Mouse (Mus musculus) gastrocnemius, adult 2 months (tissue): ENCODE results near the gene Nxpe3. TPM values are rescaled to one million over a fixed set of nuclear protein-coding genes. Genes with fewer than 3 reads are reported as not detected.

Experiments
- DNase-seq: peaks from one replicate; pipeline ENCODE4 v3.0.0; 2022
- H3K27ac ChIP-seq: fragments of 200-600 bp; 2 replicates; pipeline ENCODE4 v1.8.1; 2022; ENCODE audit warnings: mild to moderate bottlenecking
- H3K4me3 ChIP-seq: fragments of 200-600 bp; 2 replicates; pipeline ENCODE4 v1.8.1; 2022; ENCODE audit warnings: mild to moderate bottlenecking, moderate library complexity
- CTCF ChIP-seq: fragments of 200-600 bp; IDR thresholded peaks from 2 replicates; pipeline ENCODE4 v1.8.1; 2022; ENCODE audit warnings: antibody characterized with exemption, mild to moderate bottlenecking, moderate library complexity
- intact Hi-C: fragments of 180-260 bp; cut with DNase I; formaldehyde crosslinking; loops from one replicate; pipeline ENCODE4 v1.15.1; 2025
- total RNA-seq, 2 experiments: library from RNA; stranded (reverse); gene quantifications; 2 replicates each; pipeline ENCODE4 v1.2.3; 2021

Nxpe3 gene
- total RNA-seq, 2 experiments from 2014 or later = 0.39 to 0.56 TPM

DNA sequence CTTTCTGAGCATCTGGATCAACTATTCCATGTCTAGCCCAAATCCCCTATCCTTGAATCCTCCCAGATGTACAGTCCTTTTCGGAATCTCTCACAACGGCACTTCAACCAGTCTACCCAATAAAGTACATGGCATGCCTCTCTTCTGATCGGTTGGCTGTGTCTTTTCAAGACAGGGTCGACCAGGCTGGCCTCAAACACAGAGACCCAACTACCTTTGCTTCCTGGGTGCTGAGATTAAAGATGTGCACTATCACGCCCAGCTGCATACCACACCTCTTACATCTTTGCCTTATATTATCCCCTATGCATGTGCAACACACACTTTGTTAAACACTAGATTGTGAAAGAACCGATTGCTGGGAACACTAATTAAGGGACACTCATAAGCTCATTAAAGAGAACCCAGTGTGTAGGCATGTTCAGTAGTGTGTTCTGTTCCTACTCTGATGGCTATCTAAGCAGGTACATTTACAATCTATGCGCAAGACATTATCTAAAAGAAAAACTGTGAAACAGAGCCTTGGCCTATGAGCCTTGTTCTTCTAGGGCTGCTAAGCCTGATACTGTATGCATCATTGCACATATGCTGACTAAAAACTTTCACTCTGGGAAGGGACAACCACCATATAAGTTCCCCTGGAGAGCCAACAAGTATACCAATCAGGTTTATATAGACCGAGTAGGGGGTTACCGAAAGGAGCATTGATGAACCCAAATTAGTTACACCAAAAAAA, 85.1 kb downstream of the Nxpe3 start:
- no peak for DNase-seq
- Histone ChIP-seq H3K4me3 (no peak overlapping the region), H3K27ac (no peak overlapping the region)
- intact Hi-C loops = no loop called here
- no peak for TF ChIP-seq CTCF

DNA sequence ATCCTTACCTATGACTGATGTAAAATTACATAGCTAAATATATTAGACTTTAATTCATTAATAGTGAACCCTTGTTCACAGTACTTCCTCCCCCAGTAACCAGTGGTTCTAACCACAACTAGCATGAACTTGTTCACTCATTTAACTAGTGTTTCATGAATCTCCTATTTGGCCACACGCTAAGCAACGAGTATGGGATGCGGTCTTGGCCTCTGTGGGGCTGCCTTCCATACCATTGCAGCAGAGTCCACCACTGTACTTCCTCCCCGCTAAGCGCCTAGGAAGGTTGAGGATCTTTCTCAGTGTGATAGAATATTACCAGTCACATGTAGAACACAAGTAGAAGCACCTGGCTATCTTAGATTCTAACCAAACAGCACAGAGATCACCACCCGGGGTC, 85.7 kb downstream of the Nxpe3 start:
- H3K27ac ChIP-seq = no peak overlapping the region
- intact Hi-C loops = no loop called here
- no peak for DNase-seq
- no peak overlapping the region for H3K4me3 ChIP-seq
- no peak for TF ChIP-seq CTCF

DNA sequence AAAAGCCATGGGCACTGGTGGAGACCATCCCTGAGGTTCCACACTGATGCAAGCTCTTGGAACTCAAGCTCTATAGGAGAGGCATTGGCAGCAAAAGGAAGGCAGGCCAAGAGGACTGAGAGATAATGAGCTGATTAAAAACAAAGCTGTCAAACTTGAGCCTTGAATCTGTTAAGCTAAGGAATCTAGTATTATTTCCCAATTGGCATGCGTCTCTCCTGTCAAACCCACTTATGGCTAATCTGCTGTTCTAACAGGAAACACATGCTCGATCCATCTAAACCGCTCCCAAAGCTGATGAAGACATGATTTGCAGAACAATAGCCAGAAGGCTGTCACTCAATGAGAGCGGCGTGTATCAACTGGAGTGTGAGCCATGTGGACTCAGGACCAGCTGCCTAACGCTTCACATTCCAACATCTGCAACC, 87.6 kb downstream of the Nxpe3 start:
- intact Hi-C loops = no loop called here
- no peak for DNase-seq
- no peak for TF ChIP-seq CTCF
- H3K27ac ChIP-seq = no peak overlapping the region
- H3K4me3 ChIP-seq = no peak overlapping the region

DNA sequence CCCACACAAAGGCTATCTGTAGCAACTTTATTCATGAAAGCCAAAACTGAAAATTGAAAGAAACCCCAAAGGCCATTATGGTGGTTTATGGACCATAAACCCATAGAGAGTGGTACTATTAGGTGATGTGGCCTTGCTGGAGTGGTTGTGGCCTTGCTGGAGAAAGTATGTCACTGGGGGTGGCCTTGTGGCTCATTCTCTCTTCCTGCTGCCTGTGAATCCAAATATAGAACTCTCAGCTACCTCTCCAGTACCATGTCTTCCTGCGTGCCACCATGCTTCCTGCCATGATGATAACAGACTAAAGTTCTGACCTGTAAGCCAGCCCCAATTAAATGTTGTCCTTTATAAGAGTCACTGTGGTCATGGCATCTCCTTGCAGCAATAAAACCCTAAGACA, 90.3 kb downstream of the Nxpe3 start:
- DNase-seq = no peak
- intact Hi-C loops = no loop called here
- Histone ChIP-seq H3K27ac (no peak overlapping the region), H3K4me3 (no peak overlapping the region)
- TF ChIP-seq CTCF = no peak

DNA sequence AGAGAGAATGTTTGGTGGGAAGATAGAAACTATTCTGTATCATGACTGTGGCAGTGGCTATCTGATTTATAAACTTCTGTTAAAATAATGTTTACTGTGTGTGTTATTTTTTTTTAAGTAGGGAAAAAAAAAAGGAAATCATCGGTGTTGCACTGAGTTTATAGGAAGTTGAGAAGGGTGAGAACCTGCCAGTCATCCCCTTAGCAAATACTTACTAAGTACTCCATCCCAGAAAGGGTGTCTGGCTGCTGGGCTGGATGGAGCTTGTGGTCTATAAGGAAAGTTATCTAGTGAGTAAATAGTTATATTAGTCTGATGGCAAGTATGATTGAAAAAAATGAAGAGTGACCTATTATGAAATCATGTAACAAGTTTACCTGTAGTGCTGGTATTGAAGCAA, 93.5 kb downstream of the Nxpe3 start:
- no peak for DNase-seq
- TF ChIP-seq CTCF = no peak
- intact Hi-C loops = no loop called here

DNA sequence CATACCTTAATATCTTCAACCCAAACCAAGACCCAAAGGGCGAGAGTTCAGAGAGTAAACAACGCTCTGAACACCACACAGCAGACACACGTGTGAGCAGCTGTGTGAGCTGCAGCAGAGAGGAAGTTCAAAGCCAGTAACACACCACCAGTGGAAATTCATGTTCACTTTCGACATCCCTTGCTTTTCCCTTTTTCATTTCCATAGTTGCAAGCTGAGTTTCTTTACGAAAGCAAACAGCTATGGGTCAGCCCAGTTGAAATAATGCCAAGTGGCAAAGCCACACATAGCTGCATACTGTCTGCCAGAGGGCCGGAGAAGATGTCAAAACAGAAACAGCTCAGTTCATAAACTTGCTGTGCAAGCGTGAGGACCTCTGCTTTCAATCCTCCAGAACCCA, 96.2 kb downstream of the Nxpe3 start:
- no peak for TF ChIP-seq CTCF
- no peak for DNase-seq
- intact Hi-C loops = no loop called here
- H3K27ac ChIP-seq = no peak overlapping the region
- H3K4me3 ChIP-seq = no peak overlapping the region

More for the DNA sequence above, 93.5 kb downstream of the Nxpe3 start:
- H3K4me3 ChIP-seq = no peak overlapping the region
- H3K27ac ChIP-seq = no peak overlapping the region

DNA sequence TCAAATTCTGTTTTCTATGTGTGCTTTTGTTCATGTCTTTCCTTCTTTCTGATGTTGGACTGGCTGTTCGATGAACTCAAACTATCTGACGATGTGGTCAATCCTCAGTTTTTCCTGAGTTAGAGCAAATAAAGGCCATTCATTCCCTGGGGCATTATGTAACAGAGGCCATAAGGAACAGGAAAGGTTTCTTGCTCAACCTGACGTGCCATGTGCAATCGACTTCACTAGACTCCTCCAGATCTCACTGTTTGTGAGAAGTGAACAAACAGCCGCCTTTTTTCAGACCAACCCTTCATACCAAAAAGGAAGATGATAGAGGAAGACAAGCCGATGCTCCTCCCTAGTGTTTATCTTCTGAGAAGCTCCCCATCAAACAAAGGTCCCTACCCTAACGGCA, 104.8 kb downstream of the Nxpe3 start:
- no peak for TF ChIP-seq CTCF
- no peak for DNase-seq
- Histone ChIP-seq H3K4me3 (no peak overlapping the region), H3K27ac (no peak overlapping the region)
- intact Hi-C loops = no loop called here

Other genes starting within 250 kb of the Nxpe3 start
- gene Nfkbiz, start 56.4 kb downstream of the Nxpe3 start, total RNA-seq = 1 to 10 TPM; 1.1 TPM
- gene Cep97, start 39.6 kb upstream of the Nxpe3 start, total RNA-seq = 1 to 10 TPM; 5.8 to 6.3 TPM
- 100 to 1,000 TPM; 585 to 675 TPM for gene Rpl24, start 71.0 kb upstream of the Nxpe3 start, total RNA-seq
- 10 to 100 TPM; 12.4 to 13.0 TPM for gene Zbtb11, start 78.6 kb upstream of the Nxpe3 start, total RNA-seq
- 10 to 100 TPM; 55.9 to 62.6 TPM for gene Pcnp, start 134.5 kb upstream of the Nxpe3 start, total RNA-seq
- 10 to 100 TPM in 1 of 2 experiments, 1 to 10 TPM in 1; 8.4 to 10.2 TPM for gene Trmt10c, start 142.5 kb upstream of the Nxpe3 start, total RNA-seq
- gene Senp7, start 153.1 kb upstream of the Nxpe3 start, total RNA-seq = 10 to 100 TPM; 10.9 to 14.6 TPM